Mouse (Mus musculus) neural tube, embryonic 14.5 days (tissue): ENCODE measurements around the gene Kdelc2. TPM values are rescaled to one million over a fixed set of nuclear protein-coding genes. Genes with fewer than 3 reads are reported as not detected.
A peak's percentile ranks its signal among the peaks of the same experiment; 100 is the strongest.

Experiments
- ATAC-seq: fragments of 200-750 bp; cut with Nextera tagmentation; 2 replicates; pipeline ENCODE4 v1.8.0; 2017; ENCODE audit warnings: low read depth, mild to moderate bottlenecking, moderate TSS enrichment, moderate library complexity
- H3K27ac ChIP-seq: fragments of 300-500 bp; sonication (generic); 2 replicates; pipeline ENCODE4 v1.5.1; 2014; ENCODE audit warnings: low read depth, mild to moderate bottlenecking, control low read depth, low read length, moderate library complexity, mixed read lengths
- H3K27me3 ChIP-seq: fragments of 300-500 bp; sonication (generic); 2 replicates; pipeline ENCODE4 v1.6.1; 2014; ENCODE audit warnings: low read length; ENCODE audit not compliant: control insufficient read depth, insufficient read depth
- H3K36me3 ChIP-seq: fragments of 300-500 bp; sonication (generic); 2 replicates; pipeline ENCODE4 v1.6.1; 2014; ENCODE audit warnings: low read length, mixed read lengths; ENCODE audit not compliant: control insufficient read depth, insufficient read depth
- H3K4me1 ChIP-seq: fragments of 300-500 bp; sonication (generic); 2 replicates; pipeline ENCODE4 v1.6.1; 2014; ENCODE audit warnings: low read length; ENCODE audit not compliant: control insufficient read depth, insufficient read depth
- H3K4me2 ChIP-seq: fragments of 300-500 bp; sonication (generic); 2 replicates; pipeline ENCODE4 v1.6.1; 2014; ENCODE audit warnings: mild to moderate bottlenecking, low read depth, low read length, control low read depth
- H3K4me3 ChIP-seq: fragments of 300-500 bp; sonication (generic); 2 replicates; pipeline ENCODE4 v1.5.1; 2014; ENCODE audit warnings: low read depth, low read length, control low read depth, mixed read lengths
- H3K9ac ChIP-seq: fragments of 300-500 bp; sonication (generic); replicated peaks from 2 replicates; pipeline ENCODE4 v1.6.1; 2014; ENCODE audit warnings: low read depth, mild to moderate bottlenecking, control low read depth, low read length, mixed read lengths
- H3K9me3 ChIP-seq: fragments of 300-500 bp; sonication (generic); 2 replicates; pipeline ENCODE4 v1.6.1; 2016; ENCODE audit warnings: low read length; ENCODE audit not compliant: control insufficient read depth
- WGBS: fragments of 180-500 bp; shearing (Covaris S2); extraction: QIAGEN DNeasy Blood & Tissue Kit; methylation state at CpG from one replicate; pipeline ENCODE4 v1.1.7; 2014; 5-methylcytosine and 5-hydroxymethylcytosine counted together
- polyA plus RNA-seq: library from polyadenylated mRNA; unstranded; fragments of >200 nt; fragmentation: Nextera tagmentation; extraction: Ambion mirVana; gene quantifications from 2 replicates; pipeline ENCODE4 v1.2.1, GENCODE M21; 2014

Kdelc2 gene
- polyA plus RNA-seq, 1 experiment from 2014 or later: 3.8 TPM

GRCm38 (mm10) chr9:53398388-53398700 is 14.5 kb downstream of the Kdelc2 start:
- Histone ChIP-seq H3K27me3 (no peaks in the 10 kb centered on the region), H3K9ac (no peak overlapping the region), H3K36me3 (no peaks in the 10 kb centered on the region), H3K4me1 (peaks cover 12% of the 10 kb centered on the region; the same call in 1 of the 2 replicates), H3K4me2 (no peak overlapping the region), H3K27ac (no peak overlapping the region), H3K4me3 (no peak overlapping the region), H3K9me3 (no peaks in the 10 kb centered on the region)
- no peak for ATAC-seq
- 10% methylated on average over 5 of the region's 5 CpGs for WGBS

GRCm38 (mm10) chr9:53399537-53399936 is 15.7 kb downstream of the Kdelc2 start:
- Histone ChIP-seq H3K9me3 (no peaks in the 10 kb centered on the region), H3K27ac (no peak overlapping the region), H3K4me1 (peaks cover 12% of the 10 kb centered on the region; the same call in 1 of the 2 replicates), H3K27me3 (no peaks in the 10 kb centered on the region), H3K9ac (no peak overlapping the region), H3K4me3 (no peak overlapping the region), H3K4me2 (no peak overlapping the region), H3K36me3 (no peaks in the 10 kb centered on the region)
- 92% methylated on average over 8 of the region's 8 CpGs for WGBS
- no peak for ATAC-seq

GRCm38 (mm10) chr9:53400696-53401095 is 16.9 kb downstream of the Kdelc2 start:
- Histone ChIP-seq H3K4me3 (no peak overlapping the region), H3K27me3 (no peaks in the 10 kb centered on the region), H3K27ac (no peak overlapping the region), H3K4me2 (no peak overlapping the region), H3K36me3 (no peaks in the 10 kb centered on the region), H3K4me1 (peaks cover 12% of the 10 kb centered on the region; the same call in 1 of the 2 replicates), H3K9me3 (no peaks in the 10 kb centered on the region), H3K9ac (no peak overlapping the region)
- WGBS: 77% methylated on average over 4 of the region's 4 CpGs
- ATAC-seq: no peak

- WGBS: 84% methylated on average over 8 of the region's 8 CpGs
Observed at GRCm38 (mm10) chr9:53401146-53401545, 17.3 kb downstream of the Kdelc2 start.

GRCm38 (mm10) chr9:53402291-53402711 is 18.5 kb downstream of the Kdelc2 start, which contains the start of gene 4930550C14Rik:
Gene 4930550C14Rik (plus strand): TSS chr9:53402325.
- H3K4me3 ChIP-seq: no peak within 1 kb of the TSS
- no peaks in the 10 kb centered on the region for H3K27me3 ChIP-seq
- no peaks in the 10 kb centered on the region for H3K36me3 ChIP-seq
- ATAC-seq: no peak
- peaks cover 12% of the 10 kb centered on the region; the same call in 1 of the 2 replicates for H3K4me1 ChIP-seq
- peak within 1 kb of the TSS; percentile 34 for H3K4me2 ChIP-seq
- peak within 1 kb of the TSS; percentile 57; the same call in 1 of the 2 replicates for H3K27ac ChIP-seq
- H3K9ac ChIP-seq: no peak within 1 kb of the TSS
- WGBS: 6% methylated on average over 11 of the region's 11 CpGs
- no peaks in the 10 kb centered on the region for H3K9me3 ChIP-seq

More at GRCm38 (mm10) chr9:53401146-53401545, 17.3 kb downstream of the Kdelc2 start:
- Histone ChIP-seq H3K36me3 (no peaks in the 10 kb centered on the region), H3K4me1 (peaks cover 12% of the 10 kb centered on the region; the same call in 1 of the 2 replicates), H3K4me3 (no peak overlapping the region), H3K27me3 (no peaks in the 10 kb centered on the region), H3K9ac (no peak overlapping the region), H3K4me2 (no peak overlapping the region), H3K9me3 (no peaks in the 10 kb centered on the region), H3K27ac (no peak overlapping the region)
- ATAC-seq: no peak

- Histone ChIP-seq H3K4me3 (no peak overlapping the region), H3K4me2 (peak overlapping the region; percentile 34; the same call in 1 of the 2 replicates), H3K9ac (no peak overlapping the region), H3K9me3 (no peaks in the 10 kb centered on the region), H3K27ac (peak overlapping the region; percentile 57; the same call in 1 of the 2 replicates), H3K4me1 (peaks cover 12% of the 10 kb centered on the region; the same call in 1 of the 2 replicates), H3K27me3 (no peaks in the 10 kb centered on the region), H3K36me3 (no peaks in the 10 kb centered on the region)
- 0 out of 2 replicates have a peak, but pooled peaks have one; percentile 7 for ATAC-seq
- WGBS: 39% methylated on average over 8 of the region's 8 CpGs
Observed at GRCm38 (mm10) chr9:53402991-53403390, 19.2 kb downstream of the Kdelc2 start.

GRCm38 (mm10) chr9:53404050-53404752 is 20.4 kb downstream of the Kdelc2 start:
- no peak overlapping the region; the same call in 1 of the 2 replicates for H3K4me2 ChIP-seq
- no peak overlapping the region for H3K9ac ChIP-seq
- H3K27me3 ChIP-seq: no peaks in the 10 kb centered on the region
- no peak for ATAC-seq
- H3K4me1 ChIP-seq: peaks cover 12% of the 10 kb centered on the region; the same call in 1 of the 2 replicates
- no peaks in the 10 kb centered on the region for H3K9me3 ChIP-seq
- H3K27ac ChIP-seq: no peak overlapping the region
- 82% methylated on average over 6 of the region's 6 CpGs for WGBS
- H3K36me3 ChIP-seq: no peaks in the 10 kb centered on the region
- no peak overlapping the region for H3K4me3 ChIP-seq

- Histone ChIP-seq H3K4me3 (peak overlapping the region; percentile 33), H3K4me1 (peaks cover 12% of the 10 kb centered on the region; the same call in 1 of the 2 replicates), H3K9me3 (no peaks in the 10 kb centered on the region), H3K9ac (peak overlapping the region; percentile 51), H3K4me2 (peak overlapping the region; percentile 54), H3K36me3 (no peaks in the 10 kb centered on the region), H3K27me3 (no peaks in the 10 kb centered on the region), H3K27ac (peak overlapping the region; percentile 88)
- ATAC-seq: peak; percentile 91
- WGBS: 21% methylated on average over 21 of the region's 21 CpGs
Observed at GRCm38 (mm10) chr9:53404753-53405722, 21.2 kb downstream of the Kdelc2 start.
